Mouse (Mus musculus) forebrain, embryonic 13.5 days (tissue): ENCODE results near the gene Cmss1. TPM values are rescaled to one million over a fixed set of nuclear protein-coding genes. Genes with fewer than 3 reads are reported as not detected.

Experiments
- ATAC-seq: fragments of 200-750 bp; cut with Nextera tagmentation; 2 replicates; pipeline ENCODE4 v1.8.0; 2017
- H3K27ac ChIP-seq: fragments of 300-500 bp; sonication (generic); 2 replicates; pipeline ENCODE4 v1.5.1; 2015; ENCODE audit warnings: inconsistent platforms, mild to moderate bottlenecking, moderate library complexity
- H3K27me3 ChIP-seq: fragments of 300-500 bp; sonication (generic); 2 replicates; pipeline ENCODE4 v1.6.1; 2015; ENCODE audit warnings: mild to moderate bottlenecking, inconsistent platforms
- H3K36me3 ChIP-seq: fragments of 300-500 bp; sonication (generic); 2 replicates; pipeline ENCODE4 v1.6.1; 2015; ENCODE audit warnings: mild to moderate bottlenecking, inconsistent platforms; ENCODE audit not compliant: poor library complexity, severe bottlenecking
- H3K4me1 ChIP-seq: fragments of 300-500 bp; sonication (generic); 2 replicates; pipeline ENCODE4 v1.6.1; 2015; ENCODE audit warnings: inconsistent platforms
- H3K4me2 ChIP-seq: fragments of 300-500 bp; sonication (generic); 2 replicates; pipeline ENCODE4 v1.6.1; 2015; ENCODE audit warnings: inconsistent platforms, mild to moderate bottlenecking, moderate library complexity
- H3K4me3 ChIP-seq: fragments of 300-500 bp; sonication (generic); 2 replicates; pipeline ENCODE4 v1.5.1; 2015; ENCODE audit warnings: mild to moderate bottlenecking, inconsistent platforms
- H3K9ac ChIP-seq: fragments of 300-500 bp; sonication (generic); 2 replicates; pipeline ENCODE4 v1.6.1; 2015; ENCODE audit warnings: mild to moderate bottlenecking, inconsistent platforms
- H3K9me3 ChIP-seq: fragments of 300-500 bp; sonication (generic); replicated peaks from 2 replicates; pipeline ENCODE4 v1.6.1; 2016; ENCODE audit warnings: inconsistent platforms
- WGBS: fragments of 180-500 bp; shearing (Covaris S2); methylation state at CpG from one replicate; pipeline ENCODE4 v1.1.7; 2015; 5-methylcytosine and 5-hydroxymethylcytosine counted together
- polyA plus RNA-seq: library from polyadenylated mRNA; unstranded; fragments of >200 nt; fragmentation: Nextera tagmentation; extraction: Ambion mirVana; gene quantifications from 2 replicates; pipeline ENCODE4 v1.2.1, GENCODE M21; 2015

The Cmss1 gene
- 43.9 and 45.2 TPM in 2 replicates for polyA plus RNA-seq

- peaks cover 18% of the 10 kb centered on the region for H3K4me1 ChIP-seq
- H3K4me2 ChIP-seq: peak within 1 kb of the TSS; percentile 75
- ATAC-seq: peak; percentile 95
- no peaks in the 10 kb centered on the region for H3K36me3 ChIP-seq
- no peaks in the 10 kb centered on the region for H3K27me3 ChIP-seq
- peak within 1 kb of the TSS; percentile 71 for H3K9ac ChIP-seq
- H3K4me3 ChIP-seq: peak within 1 kb of the TSS; percentile 77
- under 1% methylated on average over 64 of the region's 64 CpGs for WGBS
- H3K9me3 ChIP-seq: no peaks in the 10 kb centered on the region
- H3K27ac ChIP-seq: no peak within 1 kb of the TSS; the same call in 1 of the 2 replicates
Observed at GRCm38 (mm10) chr16:57606444-57607227, at the start of gene Cmss1. Cmss1 (minus strand) TSS chr16:57606864.

DNA sequence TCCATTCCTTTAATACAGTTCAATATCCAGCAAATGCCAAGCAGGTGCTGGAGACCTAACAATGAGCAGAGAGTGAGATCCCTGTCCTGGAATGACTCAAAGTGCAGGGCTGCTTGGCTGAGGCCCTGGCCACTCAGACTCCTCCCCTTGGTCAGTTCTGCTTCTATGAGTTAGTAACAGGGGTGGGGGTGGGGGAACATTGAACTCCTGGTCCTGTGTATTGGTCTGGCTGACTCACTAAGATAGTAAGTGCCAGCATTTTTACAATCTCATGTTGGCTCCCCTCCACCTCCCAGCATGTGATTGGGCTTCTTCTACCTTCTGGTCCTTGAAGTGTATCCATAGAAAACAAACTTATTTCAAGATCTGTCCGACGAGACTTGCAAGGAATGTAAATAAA is 43.2 kb upstream of the Cmss1 start:
- WGBS: 78% methylated on average over 2 of the region's 2 CpGs
- Histone ChIP-seq H3K27ac (no peak overlapping the region), H3K4me2 (no peak overlapping the region), H3K36me3 (no peaks in the 10 kb centered on the region), H3K9ac (no peak overlapping the region), H3K9me3 (no peaks in the 10 kb centered on the region), H3K27me3 (no peaks in the 10 kb centered on the region), H3K4me3 (no peak overlapping the region), H3K4me1 (no peaks in the 10 kb centered on the region)
- no peak for ATAC-seq

DNA sequence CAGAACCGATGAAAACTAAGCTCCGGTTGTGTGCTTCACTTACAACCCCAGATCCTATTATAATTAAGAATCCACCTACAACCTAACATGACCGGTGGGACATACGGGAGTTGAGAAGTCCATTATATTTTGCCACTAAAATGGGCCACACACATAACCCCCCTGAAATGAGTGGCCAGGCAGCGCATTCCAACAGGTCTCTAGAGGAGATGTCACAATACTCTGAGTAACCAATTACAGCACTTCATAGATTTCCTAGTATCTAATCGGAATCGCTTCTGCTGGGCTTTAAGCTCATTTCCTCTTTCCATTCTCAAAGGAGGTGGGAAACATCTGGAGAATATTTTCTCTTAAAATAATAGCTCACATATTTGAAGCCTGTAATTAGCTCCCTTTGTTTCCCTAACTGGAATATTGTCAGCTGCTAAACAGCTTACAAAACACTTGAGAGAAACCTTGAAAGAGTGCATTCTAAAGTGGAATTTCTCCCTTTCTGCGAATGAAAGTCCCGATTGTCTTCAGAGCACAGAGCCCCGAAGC is 34.8 kb upstream of the Cmss1 start:
- no peak overlapping the region for H3K27ac ChIP-seq
- H3K9ac ChIP-seq: no peak overlapping the region
- no peak overlapping the region for H3K4me3 ChIP-seq
- ATAC-seq: no peak
- no peaks in the 10 kb centered on the region for H3K27me3 ChIP-seq
- H3K4me2 ChIP-seq: no peak overlapping the region
- 63% methylated on average over 10 of the region's 10 CpGs for WGBS
- H3K36me3 ChIP-seq: no peaks in the 10 kb centered on the region
- H3K9me3 ChIP-seq: no peaks in the 10 kb centered on the region
- H3K4me1 ChIP-seq: no peaks in the 10 kb centered on the region

DNA sequence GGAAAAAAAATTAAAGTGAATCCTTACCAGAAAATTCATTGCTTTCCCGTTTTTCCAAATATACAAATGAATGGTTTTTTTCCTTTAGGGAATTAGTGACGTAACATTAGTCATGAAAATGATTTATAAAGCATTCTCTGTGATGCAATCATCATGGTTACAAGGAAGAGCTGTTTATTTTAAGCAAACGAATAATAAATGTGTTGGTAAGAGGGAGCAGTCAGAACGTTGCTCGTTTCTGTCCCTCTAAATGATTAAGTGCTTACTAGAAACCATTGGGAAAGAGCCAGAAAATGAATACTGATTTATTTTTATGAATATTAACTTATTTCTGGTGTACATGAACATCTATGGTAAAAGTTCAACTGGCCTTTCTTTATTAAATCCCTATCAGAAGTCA is 28.1 kb upstream of the Cmss1 start:
- no peak overlapping the region for H3K4me2 ChIP-seq
- 76% methylated on average over 5 of the region's 5 CpGs for WGBS
- ATAC-seq: no peak

GRCm38 (mm10) chr16:57634191-57634590 is 27.5 kb upstream of the Cmss1 start:
- no peak overlapping the region for H3K4me3 ChIP-seq
- H3K27ac ChIP-seq: no peak overlapping the region
- H3K27me3 ChIP-seq: no peaks in the 10 kb centered on the region
- H3K9ac ChIP-seq: no peak overlapping the region
- 4% methylated on average over 6 of the region's 6 CpGs for WGBS
- no peak overlapping the region for H3K4me2 ChIP-seq
- no peaks in the 10 kb centered on the region for H3K4me1 ChIP-seq
- peak; percentile 90 for ATAC-seq
- no peaks in the 10 kb centered on the region for H3K9me3 ChIP-seq
- no peaks in the 10 kb centered on the region for H3K36me3 ChIP-seq

More for the DNA sequence above, 28.1 kb upstream of the Cmss1 start:
- no peaks in the 10 kb centered on the region for H3K36me3 ChIP-seq
- no peak overlapping the region for H3K4me3 ChIP-seq
- no peaks in the 10 kb centered on the region for H3K9me3 ChIP-seq
- H3K4me1 ChIP-seq: no peaks in the 10 kb centered on the region
- H3K9ac ChIP-seq: no peak overlapping the region
- H3K27ac ChIP-seq: no peak overlapping the region
- H3K27me3 ChIP-seq: no peaks in the 10 kb centered on the region

DNA sequence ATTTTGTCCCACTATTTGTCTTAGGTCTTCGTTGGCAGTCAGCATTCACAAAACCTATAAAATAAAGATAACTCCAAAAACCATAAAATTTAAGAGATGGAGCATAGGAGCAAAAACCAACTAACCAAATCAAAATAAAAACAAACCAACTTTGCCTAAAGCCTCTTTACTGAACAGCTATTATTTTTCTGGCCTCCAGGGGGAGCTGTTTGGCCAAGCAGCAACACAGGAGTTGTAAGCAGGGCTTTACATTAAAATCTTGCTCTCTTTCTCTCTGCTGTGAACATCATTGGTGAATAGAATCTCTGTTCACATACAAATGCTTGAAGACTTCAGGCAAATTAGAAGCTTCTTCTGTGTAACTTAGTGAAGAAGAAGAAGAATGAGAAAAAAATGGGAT is 5.1 kb upstream of the Cmss1 start:
- H3K4me2 ChIP-seq: no peak overlapping the region

DNA sequence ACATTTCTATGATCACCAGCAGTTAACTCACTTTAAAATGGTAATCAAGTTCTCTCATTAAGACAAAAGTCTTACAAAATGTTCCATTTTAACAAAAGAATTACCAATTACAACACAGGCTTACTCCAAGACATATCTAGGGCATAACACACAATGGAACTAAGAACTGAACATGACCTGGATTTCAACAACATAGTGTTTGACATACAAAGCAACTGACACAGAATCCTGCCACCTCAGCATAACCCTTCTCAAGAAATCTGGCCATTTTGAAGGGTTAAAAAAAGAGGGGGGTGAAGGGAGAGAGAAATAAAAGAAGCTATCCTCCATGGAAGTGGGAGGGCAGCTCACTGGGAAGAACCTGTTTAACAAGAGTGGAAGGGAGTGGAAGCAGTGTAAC is 5.6 kb downstream of the Cmss1 start:
- no peak for ATAC-seq
- no peaks in the 10 kb centered on the region for H3K36me3 ChIP-seq
- H3K4me3 ChIP-seq: no peak overlapping the region
- H3K9ac ChIP-seq: no peak overlapping the region
- no peak overlapping the region for H3K27ac ChIP-seq
- no peaks in the 10 kb centered on the region for H3K9me3 ChIP-seq
- peaks cover 10% of the 10 kb centered on the region for H3K4me1 ChIP-seq
- no peak overlapping the region for H3K4me2 ChIP-seq
- no peaks in the 10 kb centered on the region for H3K27me3 ChIP-seq

More for the DNA sequence above, 5.1 kb upstream of the Cmss1 start:
- Histone ChIP-seq H3K27me3 (peaks cover 8% of the 10 kb centered on the region; the same call in 1 of the 2 replicates), H3K4me1 (peaks cover 4% of the 10 kb centered on the region), H3K9ac (no peak overlapping the region), H3K4me3 (no peak overlapping the region), H3K36me3 (no peaks in the 10 kb centered on the region), H3K27ac (no peak overlapping the region), H3K9me3 (no peaks in the 10 kb centered on the region)
- ATAC-seq: no peak
- WGBS: 3% methylated on average over 1 of the region's 1 CpGs

- no peak for ATAC-seq
- Histone ChIP-seq H3K9me3 (no peaks in the 10 kb centered on the region), H3K4me2 (no peak overlapping the region), H3K27ac (no peak overlapping the region), H3K9ac (no peak overlapping the region), H3K27me3 (no peaks in the 10 kb centered on the region), H3K36me3 (no peaks in the 10 kb centered on the region), H3K4me3 (no peak overlapping the region), H3K4me1 (no peaks in the 10 kb centered on the region)
- WGBS: 89% methylated on average over 4 of the region's 4 CpGs
Observed at GRCm38 (mm10) chr16:57597295-57597957, 9.2 kb downstream of the Cmss1 start.

- peak; percentile 77 for ATAC-seq
- no peak overlapping the region for H3K27ac ChIP-seq
- H3K9me3 ChIP-seq: no peaks in the 10 kb centered on the region
- no peaks in the 10 kb centered on the region for H3K4me1 ChIP-seq
- H3K27me3 ChIP-seq: no peaks in the 10 kb centered on the region
- H3K9ac ChIP-seq: no peak overlapping the region
- no peak overlapping the region for H3K4me2 ChIP-seq
- H3K4me3 ChIP-seq: no peak overlapping the region
- whole genome bisulfite sequencing: 44% methylated on average over 7 of the region's 7 CpGs
- no peaks in the 10 kb centered on the region for H3K36me3 ChIP-seq
Observed at GRCm38 (mm10) chr16:57593422-57594157, 13.1 kb downstream of the Cmss1 start.

- H3K4me2 ChIP-seq: no peak overlapping the region
- H3K27ac ChIP-seq: no peak overlapping the region
- H3K9ac ChIP-seq: no peak overlapping the region
- no peak for ATAC-seq
- no peaks in the 10 kb centered on the region for H3K36me3 ChIP-seq
- no peaks in the 10 kb centered on the region for H3K4me1 ChIP-seq
- H3K4me3 ChIP-seq: no peak overlapping the region
- H3K27me3 ChIP-seq: no peaks in the 10 kb centered on the region
- H3K9me3 ChIP-seq: no peaks in the 10 kb centered on the region
- 52% methylated on average over 3 of the region's 3 CpGs for WGBS
Observed at GRCm38 (mm10) chr16:57585201-57585600, 21.5 kb downstream of the Cmss1 start.

DNA sequence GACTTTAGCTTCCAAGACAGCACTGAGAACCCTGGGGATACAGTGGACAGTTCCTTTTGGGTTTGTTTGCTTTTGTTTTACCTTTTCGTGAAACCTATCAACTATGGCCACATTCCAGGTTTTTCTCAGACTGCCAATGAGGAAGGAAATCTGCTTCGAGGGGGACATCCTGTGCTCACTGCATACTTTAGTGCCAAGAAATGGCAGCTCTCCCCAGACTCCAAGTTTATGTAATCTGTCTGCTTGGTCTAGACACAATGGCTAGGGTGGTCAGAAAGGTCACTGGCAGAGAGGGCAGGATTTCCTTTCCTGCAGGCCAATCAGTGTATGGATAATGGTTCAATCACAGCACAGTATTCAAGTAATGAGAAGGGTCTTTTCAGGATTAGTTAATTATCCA is 24.7 kb downstream of the Cmss1 start:
- H3K4me1 ChIP-seq: no peaks in the 10 kb centered on the region
- H3K36me3 ChIP-seq: no peaks in the 10 kb centered on the region
- no peak overlapping the region for H3K4me3 ChIP-seq
- H3K27ac ChIP-seq: no peak overlapping the region
- no peaks in the 10 kb centered on the region for H3K27me3 ChIP-seq
- no peaks in the 10 kb centered on the region for H3K9me3 ChIP-seq
- H3K9ac ChIP-seq: no peak overlapping the region
- no peak for ATAC-seq
- WGBS: 83% methylated on average over 2 of the region's 2 CpGs
- no peak overlapping the region for H3K4me2 ChIP-seq

- Histone ChIP-seq H3K9me3 (no peaks in the 10 kb centered on the region), H3K9ac (no peak overlapping the region), H3K27ac (no peak overlapping the region), H3K27me3 (no peaks in the 10 kb centered on the region), H3K36me3 (no peaks in the 10 kb centered on the region), H3K4me2 (no peak overlapping the region), H3K4me3 (no peak overlapping the region), H3K4me1 (peaks cover 6% of the 10 kb centered on the region; the same call in 1 of the 2 replicates)
- 78% methylated on average over 7 of the region's 7 CpGs for WGBS
- no peak for ATAC-seq
Observed at GRCm38 (mm10) chr16:57580041-57580440, 26.6 kb downstream of the Cmss1 start.
